Mouse (Mus musculus): ENCODE results near the gene Morn1. TPM values are rescaled to one million over a fixed set of nuclear protein-coding genes. Genes with fewer than 3 reads are reported as not detected.
A peak's percentile ranks its signal among the peaks of the same experiment; 100 is the strongest.
"Not testable (repeated sequence)": the region's sequence is repeated elsewhere in the genome, so short reads cannot be mapped to it uniquely, and the experiment has no call there.

Gene Morn1
- total RNA-seq, 2 experiments from 2014 or later, result 2.8 to 3.8 TPM

DNA sequence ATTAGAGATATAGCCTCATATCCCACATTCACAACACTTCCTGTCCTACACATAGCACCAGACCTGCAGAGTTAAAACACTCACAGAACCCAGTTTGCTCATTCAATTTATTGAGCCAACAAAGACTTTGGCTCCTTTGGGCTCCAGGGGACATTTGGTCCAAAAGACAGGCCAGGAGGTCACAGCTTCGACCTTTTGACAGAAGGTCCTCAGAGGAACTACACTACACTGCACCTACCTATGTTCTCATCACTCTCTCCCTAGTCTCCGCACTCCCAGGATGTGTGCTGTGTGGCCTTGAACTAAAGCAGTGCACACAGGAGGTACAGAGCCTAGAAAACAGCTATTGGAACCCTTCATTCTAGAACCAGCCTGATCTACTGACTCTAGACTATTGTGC lies 10.6 kb upstream of the Morn1 start:
- DNase-seq, result no peak
- intact Hi-C loops (cut with DNase I), result no loop called here

DNA sequence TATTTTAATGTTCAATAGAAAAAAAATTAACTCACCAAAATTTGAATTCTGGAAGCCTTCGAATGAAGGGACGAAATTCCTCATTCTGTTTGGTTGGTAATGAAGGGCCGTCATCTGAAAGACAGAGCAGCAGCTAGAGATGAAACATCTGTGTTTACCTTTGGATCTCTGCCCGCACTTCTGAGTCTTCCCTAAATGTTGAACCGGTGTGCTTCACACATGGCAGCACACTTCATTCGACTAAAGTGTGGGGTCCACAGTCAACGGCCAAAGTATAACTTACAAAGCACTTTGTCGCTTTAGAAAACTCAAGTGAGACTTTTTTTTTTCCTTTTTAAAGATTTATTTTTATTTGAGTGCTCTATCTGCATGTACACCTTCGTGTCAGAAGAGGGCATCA lies 9.7 kb upstream of the Morn1 start:
- intact Hi-C loops (cut with DNase I), result no loop called here
- DNase-seq, result no peak

DNA sequence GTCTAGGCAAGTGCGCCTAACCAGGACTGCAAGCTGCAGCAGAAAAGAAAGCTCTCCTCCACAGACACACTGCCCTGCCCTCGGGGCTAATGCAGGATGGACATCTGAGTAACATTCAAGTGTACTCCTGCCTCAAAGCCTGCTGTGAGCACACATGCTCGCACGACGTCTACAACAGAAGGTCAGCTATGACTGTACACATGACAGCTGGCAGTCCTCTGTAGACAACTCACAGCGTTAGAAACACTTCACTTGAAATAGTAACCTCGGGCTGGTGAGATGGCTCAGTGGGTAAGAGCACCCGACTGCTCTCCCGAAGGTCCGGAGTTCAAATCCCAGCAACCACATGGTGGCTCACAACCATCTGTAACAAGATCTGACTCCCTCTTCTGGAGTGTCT lies 7.6 kb upstream of the Morn1 start:
- intact Hi-C loops (cut with DNase I); DNase-seq: not testable (repeated sequence)

DNA sequence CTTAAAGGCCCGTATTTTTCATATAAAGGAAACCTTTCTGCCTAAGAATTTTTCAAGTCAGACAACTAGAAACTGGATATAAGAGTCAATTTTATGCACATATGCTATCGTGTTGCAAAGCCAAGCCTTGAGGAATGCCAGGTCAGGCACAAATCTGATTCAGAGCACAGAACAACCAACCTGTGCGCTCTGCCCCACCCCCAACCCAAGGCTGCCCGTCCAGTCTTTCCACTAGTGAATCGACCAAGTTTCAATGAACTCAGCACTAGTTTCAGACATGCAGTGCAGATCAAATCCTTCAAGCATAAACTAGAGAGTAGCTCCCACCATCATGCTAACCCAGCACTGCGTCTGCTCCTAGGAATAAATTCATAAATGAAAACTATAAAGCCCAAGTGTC lies 6.7 kb upstream of the Morn1 start:
- intact Hi-C loops (cut with DNase I), result no loop called here
- DNase-seq, result no peak

DNA sequence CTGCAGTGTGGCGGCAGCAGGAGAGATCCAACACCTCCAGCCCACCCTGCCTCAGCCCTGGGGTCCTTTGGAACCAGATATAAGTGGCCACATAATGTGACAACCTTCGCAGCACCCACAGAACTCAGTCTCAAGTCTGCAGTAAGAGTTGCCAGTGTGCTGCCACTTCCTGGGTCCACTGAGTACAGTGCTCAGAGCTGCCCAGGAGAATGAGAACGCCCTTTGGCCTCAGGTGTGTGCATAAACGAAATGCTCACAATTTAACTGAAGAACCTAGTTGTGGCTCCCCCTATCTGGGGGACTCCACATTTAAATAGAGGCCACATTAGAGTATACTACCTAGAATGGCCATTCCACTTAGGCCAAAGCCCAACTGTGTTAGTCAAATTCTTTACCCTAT lies 2.8 kb upstream of the Morn1 start:
- intact Hi-C loops (cut with DNase I), result no loop called here
- no peak for DNase-seq

DNA sequence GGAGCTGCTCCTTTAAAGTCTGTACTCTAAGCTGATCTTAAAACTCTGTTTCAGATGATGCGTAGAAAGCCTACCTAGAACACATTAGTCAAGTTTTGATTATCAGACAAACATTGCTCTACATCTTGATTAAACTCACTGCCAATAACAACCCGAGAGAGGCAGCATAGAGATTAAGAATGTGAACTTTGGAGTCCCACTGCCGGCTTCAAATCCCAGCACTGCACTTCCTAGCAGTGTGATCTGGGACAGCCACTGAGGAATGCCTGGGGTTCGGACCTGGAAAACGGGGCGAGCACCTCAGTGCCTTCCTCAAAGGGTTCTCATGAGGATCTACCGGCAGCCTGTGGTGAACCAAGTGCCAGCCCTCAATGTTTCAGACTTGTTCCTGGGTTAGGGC lies 2.0 kb upstream of the Morn1 start:
- intact Hi-C loops (cut with DNase I), result no loop called here
- no peak for DNase-seq

DNA sequence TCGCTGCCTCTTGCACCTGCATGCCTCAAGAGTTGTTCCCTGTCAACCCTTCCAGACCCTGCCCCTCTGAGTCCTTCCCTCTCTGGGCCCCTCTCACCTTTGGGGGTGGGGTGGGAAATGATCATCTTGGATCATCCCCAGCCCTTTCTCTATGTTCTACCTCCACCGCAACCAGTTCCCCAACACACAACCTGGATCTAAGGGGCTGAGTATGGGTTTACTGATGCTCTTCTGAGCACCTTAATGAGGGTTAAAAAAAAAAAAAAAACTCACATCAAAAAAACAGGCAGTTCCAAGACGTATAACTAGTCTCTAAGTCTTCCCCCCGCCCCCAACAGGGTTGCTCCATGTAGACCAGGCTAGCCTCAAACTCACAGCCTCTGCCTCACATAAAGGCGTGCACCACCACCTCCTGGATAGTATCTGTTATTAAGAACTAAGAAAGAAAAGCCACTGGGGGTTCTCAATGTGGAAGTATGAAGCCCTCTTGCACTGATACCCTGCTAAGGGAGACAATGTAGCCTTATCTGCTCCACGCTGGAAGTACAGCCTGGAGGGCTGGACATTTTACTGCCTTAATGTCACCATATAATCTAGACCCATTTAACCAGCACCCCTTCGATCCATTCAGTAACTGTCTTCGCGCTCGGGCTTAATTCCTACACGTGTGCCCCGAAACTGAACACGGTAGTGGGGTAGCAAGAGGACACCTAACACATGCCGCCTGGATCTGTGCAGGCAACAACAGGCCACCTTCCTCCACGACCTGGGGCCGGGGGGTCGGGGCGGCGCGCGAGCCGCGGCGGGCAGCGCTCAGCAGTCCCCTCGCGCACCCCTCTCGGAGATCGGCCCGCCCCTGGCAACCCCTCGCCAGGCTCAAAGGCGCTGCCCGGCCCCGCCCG lies 920 bp upstream of the Morn1 start:
- intact Hi-C loops (cut with DNase I), result no loop called here

DNA sequence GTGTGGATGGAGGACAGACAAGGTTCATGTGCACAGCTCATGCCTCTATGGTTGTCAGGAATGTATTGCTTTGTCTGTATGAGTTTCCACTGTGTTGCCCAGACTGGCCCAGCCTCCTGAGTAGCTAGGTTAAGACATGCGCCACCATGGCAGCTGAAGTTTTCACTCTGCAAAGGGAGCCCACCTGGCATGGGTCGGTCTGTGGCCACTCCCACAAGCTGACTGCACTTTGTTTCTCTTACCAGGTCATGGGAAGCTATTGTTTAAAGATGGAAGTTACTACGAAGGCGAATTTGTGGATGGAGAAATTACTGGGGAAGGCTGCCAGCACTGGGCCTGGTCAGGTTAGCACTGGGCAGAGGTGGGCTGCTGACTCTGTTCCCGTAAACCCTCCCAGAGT lies 2.9 kb downstream of the Morn1 start:
- intact Hi-C loops (cut with DNase I), result no loop called here
- no peak for DNase-seq

More for the DNA sequence above, 920 bp upstream of the Morn1 start:
- no peak for DNase-seq

DNA sequence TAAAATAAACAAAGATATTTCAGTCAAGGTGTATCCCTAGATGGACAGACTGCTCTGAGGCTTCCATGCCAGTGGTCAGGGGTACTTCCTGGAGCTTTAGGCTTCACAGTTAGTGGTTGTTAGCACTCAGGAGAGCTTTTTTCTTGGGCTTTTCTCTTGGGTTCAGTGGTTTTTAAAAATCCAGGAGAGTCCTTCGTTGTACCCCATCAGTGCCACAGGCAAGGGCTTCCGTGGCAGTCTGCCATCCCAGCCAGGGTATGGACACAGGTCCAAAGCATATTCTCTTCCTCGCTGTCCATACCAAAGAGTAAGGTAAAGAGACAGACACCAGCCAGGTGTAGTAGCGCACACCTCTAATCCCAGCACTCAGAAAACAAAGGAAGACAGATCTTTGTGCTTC lies 3.8 kb downstream of the Morn1 start:
- intact Hi-C loops (cut with DNase I), result no loop called here
- no peak for DNase-seq

DNA sequence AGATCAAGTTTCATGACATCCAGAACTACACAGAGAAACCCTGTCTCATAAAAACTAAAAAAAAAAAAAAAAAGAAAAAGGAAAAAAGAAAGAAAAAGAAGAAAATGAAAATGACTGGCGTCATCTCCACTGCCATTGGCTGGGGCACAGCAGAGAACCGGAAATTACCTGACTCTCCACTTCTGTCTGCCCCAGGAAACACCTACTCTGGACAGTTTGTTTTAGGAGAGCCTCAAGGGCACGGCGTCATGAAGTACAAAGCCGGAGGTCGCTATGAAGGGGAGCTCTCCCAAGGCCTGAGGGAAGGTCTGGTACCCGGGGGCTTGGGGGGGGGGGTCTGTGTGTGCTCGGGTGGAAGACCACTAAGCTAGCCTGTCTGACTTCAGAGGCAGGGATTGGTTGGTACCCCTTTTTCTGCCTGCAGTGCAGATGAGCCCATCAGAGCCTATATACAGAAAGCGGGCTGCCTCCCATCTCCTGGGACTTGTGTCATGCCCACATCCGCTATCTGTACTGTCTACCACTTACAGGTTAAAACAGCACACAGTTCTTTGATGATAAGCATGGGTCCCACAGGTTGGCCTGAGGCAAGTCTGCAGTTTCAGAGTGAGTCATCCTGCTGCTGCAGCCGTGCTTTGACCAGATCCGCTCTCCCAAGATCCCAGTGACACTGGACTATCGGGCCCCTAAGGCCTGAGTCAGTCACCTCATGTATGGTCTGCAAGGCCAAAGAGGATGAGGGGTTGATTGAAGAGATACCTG lies 4.5 kb downstream of the Morn1 start:
- intact Hi-C loops (cut with DNase I), result no loop called here
- DNase-seq, result no peak

DNA sequence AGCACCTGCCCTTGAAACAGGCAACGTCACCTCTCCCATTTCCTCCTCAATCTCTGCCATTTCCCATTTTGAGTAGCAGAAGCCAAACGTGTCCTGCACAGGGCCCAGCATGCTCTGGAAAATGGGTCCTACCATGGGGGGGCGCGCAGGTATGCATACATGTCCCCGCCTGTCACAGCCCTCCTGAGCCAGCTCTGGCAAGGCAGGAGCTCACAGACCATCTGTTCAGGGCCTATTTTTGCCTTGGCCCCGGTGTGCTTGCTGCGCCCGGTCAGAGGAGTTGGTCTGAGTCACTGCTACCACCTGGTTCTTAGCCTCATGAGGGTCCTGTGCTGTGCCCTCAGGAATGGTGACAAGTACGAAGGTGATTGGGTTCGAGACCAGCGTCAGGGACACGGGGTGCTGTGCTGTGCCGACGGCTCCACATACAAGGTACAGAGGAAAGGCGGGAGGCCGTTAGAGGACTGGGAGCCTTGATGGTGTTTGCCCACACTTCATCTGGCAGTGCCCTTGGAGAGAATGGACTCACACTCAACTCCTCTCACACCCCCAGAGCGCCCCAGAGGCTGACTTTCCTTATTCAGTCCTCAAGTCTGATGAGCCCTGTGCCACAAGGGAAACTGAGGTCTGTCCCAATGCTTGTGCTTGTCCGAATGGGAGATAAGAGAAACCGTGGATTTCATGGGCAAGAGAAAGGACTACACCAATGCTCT lies 6.5 kb downstream of the Morn1 start:
- intact Hi-C loops (cut with DNase I), result no loop called here
- DNase-seq, result no peak

DNA sequence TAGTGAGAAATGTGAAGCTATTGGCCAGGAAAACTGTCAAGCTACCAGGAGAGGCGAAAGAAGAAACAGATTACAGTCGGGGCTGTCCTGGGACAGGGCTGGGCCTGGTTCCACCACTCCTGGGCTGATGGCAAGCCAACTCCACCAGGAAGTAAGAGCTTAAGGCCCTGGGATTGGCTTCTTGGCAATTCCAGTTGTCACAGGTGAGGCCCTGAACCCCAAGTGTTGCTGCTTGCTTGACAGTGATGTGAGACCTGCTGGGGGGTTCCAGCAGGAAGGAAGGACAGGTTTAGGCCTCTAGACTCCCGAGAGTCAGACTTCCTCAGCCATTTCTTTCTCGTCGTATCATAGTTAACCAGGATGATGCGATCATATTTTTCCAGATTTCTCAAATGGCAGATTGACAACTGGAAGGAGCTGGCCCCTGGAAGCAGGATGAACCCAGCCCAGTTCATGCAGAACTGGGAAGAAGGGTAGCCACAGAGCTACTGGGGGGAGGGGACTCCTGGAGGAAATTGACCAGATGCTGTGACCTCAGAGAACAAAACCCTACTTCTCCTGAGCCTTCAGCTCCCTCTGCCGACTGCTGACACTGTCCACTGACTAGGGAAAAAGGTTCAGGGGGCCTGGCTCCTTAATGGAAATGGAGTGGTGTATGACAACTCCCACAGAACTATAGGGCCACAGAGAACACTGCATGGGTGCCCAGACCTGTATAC lies 7.2 kb downstream of the Morn1 start:
- DNase-seq, result no peak
- intact Hi-C loops (cut with DNase I), result no loop called here

DNA sequence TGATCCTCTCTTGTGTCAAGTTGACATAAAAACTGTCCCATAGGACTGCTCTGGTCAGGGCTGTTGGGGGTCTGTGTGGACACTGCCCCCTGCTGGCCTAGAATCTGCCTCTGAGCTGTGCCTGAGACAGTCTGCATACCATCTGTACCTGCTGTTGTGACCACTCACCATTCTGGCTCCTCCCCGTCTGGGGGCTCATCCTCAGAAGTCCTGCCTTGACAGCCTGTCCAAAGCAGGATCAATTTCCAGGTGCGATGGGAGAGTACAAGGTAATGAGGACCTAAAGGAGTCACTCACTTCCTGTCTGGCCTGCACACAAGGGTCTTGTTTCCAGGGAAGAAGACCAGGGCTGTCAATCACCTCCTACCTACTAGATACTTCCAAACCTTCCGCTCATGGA lies 8.2 kb downstream of the Morn1 start:
- peak; percentile 35 to 53 for DNase-seq
- intact Hi-C loops (cut with DNase I), result no loop called here

DNA sequence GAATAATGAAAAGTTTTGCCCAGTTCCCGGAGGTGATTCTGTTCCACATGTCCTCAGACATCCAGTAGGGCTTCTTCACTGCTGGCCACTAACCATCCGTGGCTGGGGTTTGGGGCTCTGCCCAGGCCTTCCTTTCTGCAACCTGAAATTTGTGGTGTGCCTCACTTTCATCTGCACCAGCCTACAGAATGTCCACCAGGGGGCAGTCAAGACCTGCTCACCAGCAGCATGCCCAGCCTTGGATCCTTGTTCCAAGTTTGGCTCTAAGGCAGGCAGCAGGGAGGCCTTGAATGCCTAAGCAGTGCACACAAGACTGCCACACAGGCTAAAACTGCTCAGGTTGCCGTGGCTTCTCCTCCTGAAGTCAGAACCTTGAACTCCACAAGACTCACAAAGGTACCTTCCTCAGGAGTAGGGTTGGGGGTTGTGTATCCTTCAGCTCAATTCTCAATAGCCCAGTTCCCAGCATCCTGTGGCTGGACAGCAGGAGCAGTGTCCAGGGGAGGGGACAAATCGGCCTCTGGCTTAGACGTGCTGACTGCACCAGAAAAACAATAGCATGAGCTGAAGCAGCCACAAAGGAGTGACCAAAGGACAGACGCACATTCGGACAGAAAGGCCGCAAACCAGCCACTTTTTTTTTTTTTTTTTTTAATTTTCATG lies 9.0 kb downstream of the Morn1 start:
- peak; percentile 91 to 94 for DNase-seq
- intact Hi-C loops (cut with DNase I), result loop anchor here (1.0 kb wide), 2 partner anchors 154 to 213 kb away; partner anchors contain the start of gene Faap20

DNA sequence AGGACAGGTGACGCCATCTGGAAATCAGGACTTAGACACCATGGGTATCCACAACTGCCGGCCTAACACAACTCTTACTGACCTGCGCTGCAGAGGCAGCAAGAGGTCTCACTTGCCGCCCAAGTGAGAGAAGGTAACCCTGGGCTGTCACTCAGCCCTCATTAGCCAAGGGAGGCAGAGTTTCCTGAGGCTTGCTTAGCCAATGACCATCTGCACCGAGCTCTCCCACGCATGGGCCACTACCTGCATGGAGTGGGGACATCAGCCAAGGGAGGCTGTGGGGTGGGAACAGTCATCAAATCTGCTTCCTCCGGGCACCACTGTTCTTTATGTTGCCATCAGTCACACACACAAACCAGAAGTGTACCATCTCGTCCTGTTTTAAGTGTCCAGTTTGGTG lies 9.6 kb downstream of the Morn1 start:
- no peak for DNase-seq
- intact Hi-C loops (cut with DNase I), result loop anchor here (1.0 kb wide), 2 partner anchors 153 to 212 kb away; partner anchors contain the start of gene Faap20

DNA sequence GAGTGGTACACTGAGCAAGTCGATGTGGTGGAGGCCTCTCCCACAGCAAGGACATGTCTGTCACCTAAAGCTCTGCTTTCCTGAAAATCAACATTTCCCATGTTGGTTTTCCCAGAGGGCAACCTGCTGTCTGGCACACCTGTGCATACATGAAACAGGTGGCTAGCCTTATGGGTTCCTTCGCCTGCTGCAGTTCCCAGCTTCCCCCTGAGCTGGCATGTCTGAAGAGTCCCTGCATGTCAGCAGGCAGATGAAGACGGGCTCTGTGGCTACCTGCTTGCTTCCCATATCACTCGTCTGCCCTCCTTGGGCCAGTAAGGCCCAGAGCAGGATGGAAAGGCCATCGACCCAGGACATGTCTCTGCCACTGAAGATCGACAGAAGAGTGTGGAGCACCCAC lies 11.1 kb downstream of the Morn1 start:
- DNase-seq, result no peak
- intact Hi-C loops (cut with DNase I), result no loop called here

DNA sequence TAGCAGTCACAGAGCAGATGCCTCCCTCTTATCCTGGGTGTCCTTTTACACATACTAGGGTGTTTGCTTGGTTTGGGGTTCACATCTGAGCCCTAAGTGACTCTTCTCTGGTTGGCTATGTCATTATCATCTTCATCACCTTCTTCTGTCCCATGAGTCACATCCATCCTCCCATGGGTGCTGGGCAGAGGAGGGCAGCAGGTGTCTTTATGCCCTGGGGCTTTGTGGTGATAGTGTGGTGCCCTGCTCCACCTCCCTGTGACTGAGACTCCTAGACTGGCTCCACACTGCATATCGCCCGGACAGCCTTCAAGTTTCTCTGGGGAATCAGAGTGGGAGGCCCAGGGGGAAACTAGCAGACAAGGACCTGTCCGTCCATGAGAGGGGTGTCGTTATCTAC lies 12.2 kb downstream of the Morn1 start:
- no peak for DNase-seq
- intact Hi-C loops (cut with DNase I), result no loop called here

DNA sequence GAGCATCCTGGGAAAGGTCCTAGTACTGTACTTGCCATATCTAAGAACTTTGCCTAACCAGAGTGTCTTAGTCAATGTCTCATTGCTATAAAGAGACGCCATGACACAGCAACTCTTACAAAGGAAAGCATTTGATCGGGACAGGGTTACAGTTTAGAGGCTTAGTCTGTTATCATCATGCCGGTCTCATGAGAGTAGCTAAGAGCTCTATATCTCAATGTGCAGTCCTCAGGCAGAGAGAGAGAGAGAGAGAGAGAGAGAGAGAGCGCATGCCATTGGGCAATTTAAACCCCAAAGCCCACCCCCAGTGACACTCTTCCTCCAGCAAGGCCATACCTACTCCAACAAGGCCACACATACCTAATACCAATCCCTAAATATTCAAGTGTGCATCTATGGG lies 21.5 kb downstream of the Morn1 start:
- DNase-seq, result no peak
- intact Hi-C loops (cut with DNase I), result no loop called here

DNA sequence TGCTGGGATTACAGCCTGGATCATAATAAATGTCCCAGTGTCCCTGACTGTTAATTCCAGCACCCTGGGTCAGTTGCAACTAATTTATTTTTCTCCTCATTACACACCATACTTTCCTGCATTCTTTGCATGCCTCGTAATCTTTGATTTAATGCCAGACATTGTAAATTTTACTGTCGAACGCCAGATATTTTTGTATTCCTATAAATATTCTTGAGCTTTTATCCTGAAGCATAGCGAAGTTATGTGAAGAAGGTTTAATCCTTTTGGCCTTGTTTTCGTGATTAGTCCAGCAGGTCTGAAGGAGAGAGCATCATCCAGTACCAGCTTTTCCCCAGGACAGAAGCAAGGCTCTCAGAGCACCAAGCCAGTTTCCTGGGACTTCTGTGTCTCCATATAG lies 23.1 kb downstream of the Morn1 start:
- DNase-seq, result no peak
- intact Hi-C loops (cut with DNase I), result no loop called here

DNA sequence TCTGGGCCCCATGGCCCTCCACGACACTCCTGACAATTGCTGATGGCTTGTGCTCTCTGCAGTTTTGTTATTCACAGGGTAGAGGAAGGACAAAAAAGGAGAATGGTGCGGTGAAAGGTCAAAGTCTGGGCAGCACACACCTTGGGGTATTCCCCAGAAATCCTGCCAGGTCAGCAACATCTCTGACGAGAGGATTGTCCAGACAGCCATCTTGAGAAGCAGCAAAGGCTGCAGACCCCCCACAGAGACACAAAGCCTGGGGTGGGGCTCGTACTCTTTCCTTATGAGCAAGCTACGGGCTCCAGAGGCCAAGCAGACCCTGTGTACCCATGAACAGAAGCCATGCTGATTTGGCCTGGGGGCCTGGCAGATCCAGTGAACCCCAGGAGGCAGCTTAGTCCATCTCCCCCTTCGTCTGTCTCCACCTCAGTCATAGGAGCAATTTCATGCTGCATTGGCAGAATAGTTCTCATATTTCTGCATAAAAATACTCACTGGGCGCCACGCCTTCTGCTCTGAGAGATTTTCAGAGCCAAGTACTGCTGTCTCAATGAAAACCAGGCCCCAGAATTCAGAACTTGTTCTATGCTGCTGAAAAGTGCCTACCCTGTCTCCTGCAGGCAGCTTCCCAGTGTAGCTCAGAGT lies 27.5 kb downstream of the Morn1 start:
- DNase-seq, result no peak
- intact Hi-C loops (cut with DNase I), result no loop called here
